Mouse (Mus musculus) heart, postnatal 14 days (tissue): ENCODE results near the gene Rpl9-ps1. TPM values are rescaled to one million over a fixed set of nuclear protein-coding genes. Genes with fewer than 3 reads are reported as not detected.
A peak's percentile ranks its signal among the peaks of the same experiment; 100 is the strongest.

Experiments
- DNase-seq, 2 experiments: peaks; one replicate each; pipeline ENCODE4 v3.0.0; 2021 to 2022
- intact Hi-C: fragments of 180-260 bp; cut with DNase I; formaldehyde crosslinking; loops from one replicate; pipeline ENCODE4 v1.15.1; 2025
- long read RNA-seq, 2 experiments: library from polyadenylated mRNA; stranded (forward); transcript quantifications; one replicate each; pipeline ENCODE4 v2.0.0; 2021
- total RNA-seq, 2 experiments: library from RNA; stranded (reverse); gene quantifications; 2 replicates each; pipeline ENCODE4 v1.2.3; 2021

Rpl9-ps1 gene
- not detected for total RNA-seq
- long read RNA-seq, experiment 1: 0 reads
- long read RNA-seq, experiment 2: 0 reads

DNA sequence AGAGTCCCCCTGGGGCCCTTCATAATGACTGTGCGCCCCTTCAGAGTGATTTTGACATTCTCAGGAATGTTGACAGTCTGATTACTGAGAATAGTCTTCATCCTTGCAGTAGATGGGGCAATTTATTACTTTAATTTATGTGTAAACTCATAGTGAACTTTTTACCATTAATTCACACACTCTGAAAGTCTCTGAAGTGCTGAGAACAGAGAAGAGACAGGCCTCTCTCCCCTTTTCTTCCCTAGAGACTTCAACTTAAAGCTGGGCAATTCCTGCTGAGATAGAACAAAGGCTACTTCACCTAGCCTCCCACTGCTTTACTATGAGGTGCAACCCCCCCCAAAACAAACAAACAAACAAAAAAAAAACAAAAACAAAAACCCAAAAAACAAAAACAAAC is at the start of gene Rpl9-ps1:
TSS of gene Rpl9-ps1 (minus strand) at position 101 of the 400 bp plus-strand sequence.
- DNase-seq: no peak
- intact Hi-C loops: no loop called here

DNA sequence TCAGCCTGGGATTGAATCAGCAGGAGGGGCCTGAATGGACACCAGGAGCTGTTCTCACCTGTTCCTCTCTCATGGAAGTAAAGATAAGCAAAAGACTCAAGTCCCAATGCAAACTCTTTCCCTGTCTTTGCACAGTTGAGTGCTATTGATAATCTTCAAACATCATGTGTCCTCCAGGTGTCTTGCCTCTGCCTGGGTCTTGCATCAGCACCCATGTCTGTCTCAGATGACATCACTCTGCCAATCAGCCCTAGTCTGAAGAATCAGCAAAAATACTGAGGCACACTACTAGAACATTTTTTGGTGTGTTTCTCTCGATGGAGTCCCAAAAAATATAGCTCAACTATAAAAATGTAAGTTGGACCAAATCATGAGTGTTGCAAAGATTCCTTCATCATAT is 46.6 kb upstream of the Rpl9-ps1 start:
- intact Hi-C loops: no loop called here
- DNase-seq: no peak

DNA sequence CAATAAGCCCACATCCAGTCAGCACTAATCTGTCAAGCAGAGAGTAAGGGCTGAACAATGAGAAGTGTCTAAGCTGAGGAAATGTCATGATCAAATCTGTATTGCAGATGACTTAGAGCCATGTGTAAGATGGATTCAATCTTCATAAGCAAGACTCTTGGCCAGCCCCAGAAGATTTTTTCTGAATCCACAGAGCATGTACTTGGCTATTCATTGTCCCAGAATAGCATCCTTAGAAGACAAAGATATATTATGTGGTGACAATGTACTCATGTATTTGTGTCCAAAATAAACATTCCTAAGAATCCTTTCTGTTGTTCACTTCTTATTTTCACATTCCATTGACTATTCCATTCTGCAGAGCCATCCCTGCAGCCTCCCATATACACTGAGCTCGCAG is 44.5 kb upstream of the Rpl9-ps1 start:
- intact Hi-C loops: no loop called here
- DNase-seq: no peak

DNA sequence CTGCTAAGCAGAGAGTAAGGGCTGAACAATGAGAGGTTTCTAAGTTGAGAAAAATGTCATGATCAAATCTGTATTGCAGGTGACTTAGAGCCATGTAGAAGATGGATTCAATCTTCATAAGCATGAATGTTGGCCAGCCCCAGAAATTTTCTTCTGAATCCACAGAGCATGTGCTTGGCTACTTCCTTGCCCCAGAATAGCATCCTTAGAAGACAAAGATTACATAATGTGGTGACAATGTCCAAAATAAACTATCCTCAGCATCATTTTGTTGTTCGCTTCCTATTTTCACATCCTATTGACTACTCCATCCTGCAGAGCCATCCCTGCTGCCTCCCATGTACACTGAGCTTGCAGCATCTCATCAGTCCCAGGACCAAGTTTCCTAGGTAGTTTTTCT is 30.2 kb upstream of the Rpl9-ps1 start:
- intact Hi-C loops: loop anchor here (1.0 kb wide), 1 partner anchor 21 kb away; no protein-coding TSS in a partner anchor
- DNase-seq: no peak

DNA sequence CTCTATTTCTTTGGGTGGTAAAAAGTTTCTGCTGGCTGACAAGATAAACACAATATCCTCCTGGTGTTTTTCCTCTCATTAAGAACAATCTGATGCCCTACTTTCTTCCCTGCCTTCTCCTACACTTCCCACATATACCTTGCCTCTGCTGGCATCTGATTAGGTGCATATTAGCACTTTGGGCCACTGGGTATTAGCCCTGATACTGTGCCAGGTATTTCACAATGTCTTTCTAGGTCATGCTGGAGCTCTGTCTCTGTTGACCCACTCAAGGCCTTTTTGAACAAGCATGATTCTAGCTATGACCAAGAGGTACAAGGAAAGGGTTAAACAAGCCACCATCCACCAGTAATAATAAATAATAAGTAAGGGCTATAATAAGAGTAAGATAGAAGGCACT is 26.3 kb upstream of the Rpl9-ps1 start:
- intact Hi-C loops: no loop called here
- DNase-seq: no peak

DNA sequence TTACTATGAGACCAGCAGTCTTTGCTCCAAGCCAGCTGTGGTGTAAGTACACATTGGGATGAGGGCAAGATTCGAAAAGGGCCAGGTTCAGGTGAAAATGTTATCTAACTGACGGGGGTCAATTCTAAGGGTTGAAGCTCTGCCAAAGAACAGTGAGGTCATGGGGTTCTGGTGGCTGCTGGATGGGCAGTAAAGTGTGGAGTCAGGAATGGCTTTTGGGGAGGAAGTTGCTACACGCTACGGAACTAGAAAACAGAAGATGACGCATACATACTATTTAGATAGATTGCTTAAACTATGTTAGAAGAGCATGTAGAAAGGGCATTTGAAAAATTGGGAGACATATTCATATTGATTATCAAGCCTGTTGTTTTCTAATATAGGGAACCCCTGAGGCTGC is 18.1 kb upstream of the Rpl9-ps1 start:
- no peak for DNase-seq
- intact Hi-C loops: no loop called here

DNA sequence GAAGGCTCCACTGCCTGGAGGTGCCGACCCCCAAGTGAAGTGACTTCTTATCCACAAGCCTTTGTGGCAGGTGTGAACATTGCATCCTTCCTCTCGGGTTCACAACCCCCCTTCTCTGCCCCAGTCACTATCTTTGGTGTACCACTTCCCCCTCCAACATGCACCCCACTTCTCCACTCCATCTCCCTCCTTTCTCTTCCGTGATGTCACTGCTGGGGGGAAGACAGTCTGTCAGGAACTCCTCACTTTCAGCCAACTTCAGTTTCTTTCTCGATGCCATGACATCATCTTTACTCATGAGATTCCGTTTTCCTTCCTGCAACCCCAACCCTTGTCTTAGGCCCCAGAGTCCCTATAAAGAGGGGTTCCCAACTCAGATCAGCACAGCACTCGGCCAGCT is 16.8 kb upstream of the Rpl9-ps1 start, which contains the start of gene Ccl4:
TSS of gene Ccl4 (plus strand) at position 381 of the 400 bp plus-strand sequence.
- no peak for DNase-seq
- intact Hi-C loops: no loop called here

DNA sequence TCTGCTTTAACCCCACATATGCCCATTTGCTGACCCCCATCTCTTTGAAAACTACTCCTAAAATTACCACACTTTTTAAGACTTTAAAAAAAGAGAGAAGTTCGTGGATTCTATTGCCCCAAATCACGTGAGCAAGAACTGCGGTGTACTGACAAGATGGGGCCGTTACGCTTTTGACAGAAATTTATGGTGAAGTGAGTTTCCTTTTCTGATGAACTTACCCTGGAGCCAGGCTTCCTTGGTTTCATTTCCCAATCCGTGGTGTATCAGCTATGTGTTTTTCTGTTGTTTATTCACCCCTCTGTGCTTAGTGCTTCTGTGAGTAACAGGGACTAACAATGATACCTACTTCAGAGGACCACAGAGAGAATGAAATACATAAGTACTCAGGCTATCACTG is 13.4 kb upstream of the Rpl9-ps1 start:
- intact Hi-C loops: no loop called here
- DNase-seq: no peak

DNA sequence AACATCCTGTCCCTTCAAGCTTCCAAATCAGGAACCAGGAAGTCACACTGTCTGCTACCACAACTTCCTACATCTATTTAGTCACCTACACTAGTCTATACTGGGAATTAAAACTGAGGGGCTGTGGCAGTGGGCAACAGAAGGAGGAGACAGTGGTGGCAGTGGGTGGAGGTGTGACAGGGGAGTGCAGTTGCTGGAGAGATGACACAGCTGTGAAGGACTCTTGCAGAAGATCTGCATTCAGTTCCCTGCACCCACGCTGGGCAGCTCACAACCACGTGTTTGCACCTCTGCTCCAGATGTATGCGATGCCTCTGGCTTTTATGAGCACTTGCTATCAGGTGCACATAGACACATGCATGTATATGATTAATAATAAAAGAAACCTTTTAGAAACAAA is 12.1 kb upstream of the Rpl9-ps1 start:
- intact Hi-C loops: no loop called here
- DNase-seq: no peak

DNA sequence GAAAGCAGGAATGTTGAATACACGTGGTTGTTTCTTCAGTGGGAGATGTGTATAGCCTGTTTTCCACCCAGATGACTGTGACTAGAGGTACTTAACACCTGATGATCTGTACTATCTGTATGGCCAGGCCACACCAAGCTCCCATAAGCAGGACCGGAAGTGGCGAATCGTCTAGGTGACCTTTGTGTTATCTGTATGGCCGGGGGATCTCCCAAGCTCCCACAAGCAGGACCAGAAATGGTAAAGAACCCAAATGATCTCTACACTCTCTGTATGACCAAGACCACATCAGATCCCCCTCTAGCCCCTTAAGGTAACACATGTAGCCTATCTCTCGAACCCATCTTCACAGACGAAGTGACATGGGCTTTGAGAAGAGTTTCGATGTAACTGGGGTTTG is 9.2 kb upstream of the Rpl9-ps1 start:
- intact Hi-C loops: no loop called here
- no peak for DNase-seq

DNA sequence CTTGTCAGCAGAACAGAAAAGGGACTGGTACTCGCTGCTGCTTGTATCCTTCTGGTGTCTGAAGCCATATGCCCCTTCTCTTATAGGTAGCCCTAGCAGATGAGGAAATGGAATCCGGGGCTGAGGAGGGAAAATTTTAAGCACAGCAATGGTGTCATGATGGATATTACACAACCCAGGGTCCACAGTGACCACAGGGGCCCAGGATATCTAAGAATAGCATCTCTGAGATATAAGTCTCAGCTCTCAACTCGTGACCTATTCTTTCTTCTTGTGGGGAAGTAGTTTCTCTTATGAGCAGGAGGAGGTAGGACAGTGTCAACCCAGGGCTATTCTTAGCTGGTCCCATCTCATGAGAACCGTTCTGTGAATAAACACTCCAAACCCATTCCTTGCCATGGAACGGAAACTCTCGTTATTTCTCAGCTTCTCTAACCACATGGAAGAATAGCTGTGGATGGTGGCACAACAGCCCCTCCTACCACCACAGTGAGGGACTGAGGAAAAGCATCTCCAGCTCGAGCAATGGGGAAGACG is 4.0 kb upstream of the Rpl9-ps1 start, which contains the start of gene Ccl3:
TSS of gene Ccl3 (minus strand) at position 51 of the 537 bp plus-strand sequence.
- DNase-seq: no peak
- intact Hi-C loops: no loop called here

DNA sequence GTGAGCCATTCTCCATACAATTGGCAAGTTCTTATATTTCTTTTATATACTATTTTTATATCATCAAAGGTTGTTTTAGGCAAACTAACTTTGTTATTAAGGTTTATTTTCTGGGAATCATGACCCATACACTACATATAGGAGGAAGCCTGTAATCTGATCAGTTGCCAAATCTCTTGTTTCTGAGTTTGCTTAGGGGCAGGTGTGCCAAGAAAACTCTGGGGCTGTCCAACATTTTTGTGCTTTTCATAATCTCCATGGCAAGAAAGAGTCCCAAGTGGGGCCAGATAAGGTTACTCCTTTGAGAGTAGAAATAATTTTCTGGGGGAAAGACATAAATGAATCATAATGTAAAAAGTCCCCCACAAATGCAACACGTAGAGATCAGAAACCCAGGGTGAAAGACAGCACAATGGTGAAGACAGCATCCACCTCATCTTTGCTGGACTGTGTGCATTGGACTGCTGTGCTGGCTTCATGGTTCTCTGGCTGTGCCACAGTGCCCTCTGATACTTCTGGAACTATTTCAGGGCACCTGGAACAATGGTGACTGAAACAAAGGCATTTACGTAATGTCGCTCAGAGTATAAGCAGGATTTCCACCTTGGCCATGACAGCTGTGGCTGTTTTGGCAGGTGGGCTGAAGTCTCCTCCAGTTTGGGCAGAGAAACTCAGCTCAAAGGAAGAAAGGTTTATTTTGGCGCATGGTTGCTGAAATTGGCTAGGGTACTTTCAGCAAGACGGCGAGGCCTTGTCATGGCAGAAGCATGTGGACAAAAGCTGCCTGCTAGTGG is 1.1 kb upstream of the Rpl9-ps1 start:
- intact Hi-C loops: no loop called here

DNA sequence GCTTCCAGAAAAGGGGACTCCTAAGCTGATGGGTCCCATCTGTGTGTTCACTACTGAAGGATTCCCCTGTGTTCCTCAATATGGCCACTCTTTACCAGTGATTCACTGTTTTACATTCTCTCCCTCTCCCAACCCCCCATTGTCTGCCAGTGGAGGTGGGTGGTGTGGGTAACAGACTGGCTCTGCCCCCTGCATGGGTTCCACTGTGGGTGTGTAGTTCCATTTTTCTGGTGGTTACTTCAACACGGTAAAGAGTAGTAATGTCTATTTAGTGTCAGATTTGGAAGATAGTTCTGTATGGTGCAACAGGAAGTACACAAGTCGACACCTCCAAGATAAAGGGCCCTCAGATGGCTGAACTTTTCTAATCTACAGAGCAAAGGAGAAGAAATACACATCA is 4.2 kb downstream of the Rpl9-ps1 start:
- intact Hi-C loops: loop anchor here (5.0 kb wide), 1 partner anchor 96 kb away; no protein-coding TSS in a partner anchor

More for the DNA sequence above, 1.1 kb upstream of the Rpl9-ps1 start:
- DNase-seq: no peak

DNA sequence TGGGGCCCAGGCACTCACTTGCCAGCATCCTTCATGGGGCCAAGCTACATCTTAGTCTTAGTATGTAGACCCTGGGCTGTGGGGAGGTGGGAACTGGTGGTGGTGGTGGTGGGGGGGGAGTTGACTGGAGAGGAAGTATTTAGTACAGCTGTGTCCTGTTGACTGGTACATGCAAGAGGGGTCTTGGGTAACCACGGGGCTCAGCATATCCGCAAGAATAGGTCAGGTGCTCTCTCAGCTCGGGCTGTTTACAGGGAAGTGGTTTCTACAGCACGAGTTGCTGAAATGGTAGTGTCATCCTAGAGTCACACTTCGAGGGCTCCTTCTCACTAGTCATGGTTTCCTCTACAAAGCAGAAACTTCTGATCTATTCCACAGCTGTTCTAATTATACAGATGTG is 5.3 kb downstream of the Rpl9-ps1 start:
- intact Hi-C loops: loop anchor here (5.0 kb wide), 1 partner anchor 97 kb away; no protein-coding TSS in a partner anchor
- DNase-seq: no peak

More for the DNA sequence above, 4.2 kb downstream of the Rpl9-ps1 start:
- DNase-seq: no peak

DNA sequence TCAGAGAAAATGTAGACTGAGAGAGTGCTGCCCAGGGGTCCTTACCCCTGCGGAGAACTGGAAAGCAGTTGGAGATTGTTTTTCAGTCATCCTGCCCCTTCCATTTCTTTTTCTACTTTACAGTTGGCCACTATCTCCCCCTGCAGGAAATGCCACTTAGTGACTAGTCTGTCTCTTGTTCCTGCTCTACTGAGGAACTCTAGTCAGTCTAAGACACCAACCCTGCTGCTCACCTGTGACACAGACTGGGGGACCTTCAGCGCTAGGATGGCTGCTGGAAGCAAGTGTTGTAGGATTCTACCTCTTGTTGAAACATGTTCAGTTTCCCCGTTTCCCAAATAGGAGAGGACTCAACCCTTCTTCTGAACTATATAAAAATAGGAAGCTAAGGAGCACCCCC is 5.9 kb downstream of the Rpl9-ps1 start:
- DNase-seq: no peak
- intact Hi-C loops: no loop called here

DNA sequence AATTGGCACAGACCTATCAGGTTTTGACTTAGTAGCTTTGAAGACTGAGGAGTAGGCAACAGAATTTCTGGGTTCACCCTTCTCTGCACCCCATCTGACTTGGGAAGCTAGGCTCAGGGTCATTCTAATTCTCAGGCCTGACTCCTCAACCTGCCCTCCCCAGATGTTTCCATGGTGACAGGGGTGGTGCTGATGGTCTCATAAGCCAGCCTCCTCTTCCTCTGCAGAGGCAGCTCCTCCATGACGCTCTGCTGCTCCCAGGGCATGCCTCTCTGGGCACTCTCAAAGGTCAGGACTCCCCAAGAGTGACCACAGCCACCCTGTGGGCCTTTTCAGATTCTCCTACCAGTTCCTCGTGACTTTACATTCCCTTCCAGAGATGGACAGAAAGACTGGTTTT is 6.5 kb downstream of the Rpl9-ps1 start:
- no peak for DNase-seq
- intact Hi-C loops: no loop called here

DNA sequence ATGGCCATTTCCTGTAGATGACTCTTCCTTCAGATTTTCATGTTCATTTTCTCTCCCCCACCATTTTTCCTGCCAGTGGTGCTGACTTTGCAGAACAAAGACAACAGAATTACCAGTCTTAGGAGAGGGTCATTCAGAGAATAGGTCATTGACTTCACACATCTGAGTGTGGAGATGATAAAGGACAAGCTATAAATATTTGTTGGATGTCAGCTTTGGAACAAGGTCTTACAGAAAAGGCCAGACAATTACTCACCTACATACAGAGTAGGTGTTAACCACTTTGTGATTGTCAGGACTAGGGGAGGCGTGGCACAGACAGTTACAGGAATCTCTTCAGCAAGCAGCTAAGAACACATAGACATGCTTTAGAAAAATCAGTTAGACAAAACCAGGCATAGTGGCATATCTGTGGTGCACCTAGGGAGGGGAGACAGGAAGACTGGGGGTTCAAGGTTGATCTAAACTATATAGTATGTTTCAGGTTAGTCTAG is 8.6 kb downstream of the Rpl9-ps1 start:
- no peak for DNase-seq
- intact Hi-C loops: no loop called here

DNA sequence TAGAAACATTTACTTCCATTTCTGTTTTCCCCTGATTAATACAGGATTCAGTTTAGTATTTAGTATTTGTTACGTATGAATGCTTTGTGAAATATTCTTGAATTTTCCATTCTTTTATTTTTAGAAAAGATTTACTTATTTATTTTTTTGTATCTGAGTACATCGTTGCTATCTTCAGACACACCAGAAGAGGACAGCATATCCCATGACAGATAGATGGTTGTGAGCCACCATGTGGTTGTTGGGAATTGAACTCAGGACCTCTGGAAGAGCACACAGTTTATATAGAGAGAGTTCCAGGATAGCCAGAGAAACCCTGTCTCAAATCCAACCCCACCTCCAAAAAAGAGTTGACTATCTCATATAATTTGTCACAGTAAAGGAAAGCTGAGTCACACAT is 10.5 kb downstream of the Rpl9-ps1 start:
- no peak for DNase-seq
- intact Hi-C loops: loop anchor here (5.0 kb wide), 1 partner anchor 193 kb away; no protein-coding TSS in a partner anchor

DNA sequence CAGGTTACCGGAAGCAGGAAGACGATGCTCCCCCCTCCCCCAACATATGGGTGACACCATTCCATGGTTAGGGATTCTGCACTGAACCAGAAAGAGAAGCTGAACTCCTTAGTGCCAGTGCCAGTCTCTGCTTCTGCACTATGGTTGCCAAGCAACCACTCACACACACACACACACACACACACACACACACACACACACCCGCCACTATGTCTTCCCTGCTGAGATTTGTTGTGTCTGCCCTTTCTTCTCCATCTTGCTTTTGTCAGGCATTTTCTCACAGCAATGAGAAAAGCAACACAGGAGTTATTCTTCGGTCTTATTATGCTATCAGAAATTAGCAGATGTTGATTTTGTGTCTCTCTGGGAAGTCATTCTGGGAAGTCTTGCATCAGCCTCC is 11.0 kb downstream of the Rpl9-ps1 start:
- intact Hi-C loops: loop anchor here (5.0 kb wide), 1 partner anchor 192 kb away; no protein-coding TSS in a partner anchor
- no peak for DNase-seq

DNA sequence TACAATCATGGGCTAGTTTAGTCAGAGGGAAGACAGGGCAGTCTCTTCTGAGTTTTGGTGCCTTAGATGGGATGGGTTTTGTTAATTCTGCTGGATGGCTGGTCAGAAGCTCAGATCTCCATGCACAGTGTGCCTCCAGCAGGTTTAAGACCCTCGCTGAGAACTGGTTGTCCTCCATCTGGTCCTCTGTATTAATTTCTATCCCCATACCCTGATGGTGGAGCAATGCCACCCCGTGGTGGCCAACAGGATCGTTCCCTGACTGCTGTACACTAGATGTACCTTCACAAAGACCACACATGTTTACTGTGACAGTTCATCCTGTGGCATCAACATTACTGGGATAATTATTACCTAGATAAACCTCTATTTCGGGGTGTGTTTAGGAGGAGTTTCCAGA is 12.7 kb downstream of the Rpl9-ps1 start:
- intact Hi-C loops: loop anchor here (2.0 to 5.0 kb wide), 2 partner anchors 76 to 190 kb away; no protein-coding TSS in a partner anchor
- peak; percentile 33 to 36 for DNase-seq

DNA sequence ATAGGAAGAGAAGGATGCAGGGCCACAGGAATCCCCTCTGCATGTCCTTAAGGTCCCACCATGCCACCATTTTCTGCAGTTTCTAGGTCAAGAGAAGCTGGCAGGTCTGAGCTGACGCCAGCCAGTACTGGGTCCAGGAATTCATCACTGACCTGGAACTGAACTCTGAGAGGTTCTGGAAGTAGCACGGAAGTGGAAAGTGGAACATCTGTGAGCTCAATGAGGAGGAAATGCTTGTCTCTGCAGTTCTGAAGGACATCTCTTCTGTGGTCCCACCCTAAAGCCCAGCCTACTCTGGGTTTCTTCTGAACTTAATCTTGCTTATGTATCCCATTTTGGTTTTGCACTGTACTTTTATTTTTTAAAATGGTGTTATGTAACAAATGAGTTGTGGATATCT is 14.4 kb downstream of the Rpl9-ps1 start:
- intact Hi-C loops: loop anchor here (5.0 kb wide), 1 partner anchor 189 kb away; no protein-coding TSS in a partner anchor
- DNase-seq: no peak
